Mouse (Mus musculus): ENCODE data around the gene Capn2.

Capn2 gene

DNA sequence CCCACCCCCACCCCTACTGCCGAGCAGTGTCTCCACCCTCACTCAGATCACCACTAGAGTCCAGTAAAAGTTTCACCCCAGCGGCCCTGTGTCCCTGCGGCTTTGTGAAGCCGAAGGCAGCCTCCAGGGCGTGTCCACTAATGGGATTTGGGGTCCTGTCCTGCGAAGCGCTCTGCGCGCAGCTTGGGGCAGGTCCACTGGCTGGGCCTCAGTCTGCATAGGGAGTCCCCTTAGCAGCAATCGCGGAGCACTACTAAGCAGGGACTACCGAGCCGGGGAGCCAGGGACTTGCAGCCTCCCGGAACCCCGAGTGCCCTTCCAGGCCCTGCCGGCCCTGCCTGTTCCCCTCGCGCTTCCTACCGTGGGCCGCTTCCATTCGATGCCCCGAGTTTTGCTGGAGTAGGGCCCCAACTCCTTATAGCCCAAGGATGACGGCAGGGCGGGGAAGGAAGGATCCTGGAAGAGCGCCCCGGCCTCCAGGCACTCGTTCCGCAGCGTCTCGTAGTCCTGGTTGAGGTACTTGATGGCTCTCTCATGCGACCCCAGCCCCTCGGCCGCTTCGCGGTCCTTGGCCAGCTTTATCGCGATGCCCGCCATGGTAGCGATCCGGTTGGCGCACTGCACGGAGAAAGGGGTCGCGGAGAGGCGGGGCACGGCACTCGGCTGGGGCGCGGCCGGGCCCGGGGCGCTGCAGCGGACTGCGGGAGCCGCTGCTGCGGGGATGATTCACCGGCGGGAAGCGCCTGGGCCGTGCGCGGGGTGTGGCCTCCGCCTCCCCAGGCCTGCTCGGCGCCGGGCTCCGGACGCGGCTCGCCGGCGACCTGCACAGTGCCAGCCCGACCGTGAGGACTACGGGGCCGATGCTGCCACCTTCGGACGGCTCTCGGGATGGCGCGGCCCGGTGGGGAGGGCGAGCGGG is at the start of gene Capn2:
Gene Capn2 (minus strand): TSS at position 851 of the 919 bp plus-strand sequence.
- peak; percentile 87 for DNase-seq

DNA sequence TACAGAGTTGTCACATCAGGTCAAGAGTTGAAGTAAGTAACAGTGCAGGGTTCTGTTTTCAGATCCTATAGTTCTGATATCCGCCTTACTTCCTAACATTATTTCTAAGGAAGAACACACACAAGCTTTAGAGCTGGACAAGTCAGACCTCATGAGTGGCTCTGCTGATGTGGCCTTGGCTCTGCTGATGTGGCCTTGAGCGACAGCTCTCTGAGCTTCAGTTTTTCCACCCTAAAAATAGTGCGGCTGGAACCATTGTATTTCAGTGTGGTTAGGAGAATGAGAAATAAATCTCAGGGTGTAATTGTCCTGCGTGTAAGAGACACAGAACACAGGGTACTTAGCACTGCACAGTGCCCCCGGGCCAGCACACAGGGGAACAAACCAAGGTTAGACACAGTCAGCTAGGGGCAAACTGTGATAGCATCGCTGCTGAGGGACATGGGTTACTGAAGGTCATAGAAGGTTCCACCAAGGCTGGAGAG is 48.0 kb upstream of the Capn2 start:
- DNase-seq, result no peak

DNA sequence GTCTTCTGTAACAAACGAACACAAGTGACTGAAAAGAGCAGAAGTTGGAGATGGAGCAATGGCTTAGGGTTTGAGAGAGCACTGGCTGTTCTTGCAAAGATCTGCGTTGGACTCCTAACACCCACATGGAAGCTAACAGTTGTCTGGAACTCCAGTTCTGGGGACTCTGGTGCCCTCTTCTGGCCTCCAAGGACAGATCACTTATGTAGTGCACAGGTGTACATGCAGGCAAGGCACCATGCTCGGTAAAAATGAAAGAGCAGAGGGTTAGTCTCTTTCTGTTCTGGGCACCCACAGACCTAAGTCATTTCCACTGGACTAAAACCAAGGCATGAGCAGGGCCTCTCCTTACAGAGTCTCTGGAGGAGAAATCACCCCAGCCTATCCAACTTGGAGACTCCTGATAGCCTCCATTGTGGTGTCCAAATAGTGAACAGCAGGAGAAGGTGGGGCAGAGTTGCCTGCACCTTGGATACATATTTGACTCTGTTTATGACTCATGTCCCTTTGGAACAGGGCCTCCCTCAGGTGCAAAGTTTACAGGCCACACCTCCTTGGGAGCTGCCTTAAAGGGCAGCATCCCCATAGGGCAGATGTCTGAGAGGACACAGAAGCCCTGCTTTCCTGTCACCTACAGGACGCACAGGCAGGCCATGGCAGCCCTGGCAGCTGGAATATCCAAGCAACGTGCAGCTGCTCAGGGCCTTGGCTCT is 47.2 kb upstream of the Capn2 start, which contains the start of gene Capn8:
Gene Capn8 (plus strand): TSS at position 600 of the 713 bp plus-strand sequence.
- DNase-seq, result peak; percentile 11

DNA sequence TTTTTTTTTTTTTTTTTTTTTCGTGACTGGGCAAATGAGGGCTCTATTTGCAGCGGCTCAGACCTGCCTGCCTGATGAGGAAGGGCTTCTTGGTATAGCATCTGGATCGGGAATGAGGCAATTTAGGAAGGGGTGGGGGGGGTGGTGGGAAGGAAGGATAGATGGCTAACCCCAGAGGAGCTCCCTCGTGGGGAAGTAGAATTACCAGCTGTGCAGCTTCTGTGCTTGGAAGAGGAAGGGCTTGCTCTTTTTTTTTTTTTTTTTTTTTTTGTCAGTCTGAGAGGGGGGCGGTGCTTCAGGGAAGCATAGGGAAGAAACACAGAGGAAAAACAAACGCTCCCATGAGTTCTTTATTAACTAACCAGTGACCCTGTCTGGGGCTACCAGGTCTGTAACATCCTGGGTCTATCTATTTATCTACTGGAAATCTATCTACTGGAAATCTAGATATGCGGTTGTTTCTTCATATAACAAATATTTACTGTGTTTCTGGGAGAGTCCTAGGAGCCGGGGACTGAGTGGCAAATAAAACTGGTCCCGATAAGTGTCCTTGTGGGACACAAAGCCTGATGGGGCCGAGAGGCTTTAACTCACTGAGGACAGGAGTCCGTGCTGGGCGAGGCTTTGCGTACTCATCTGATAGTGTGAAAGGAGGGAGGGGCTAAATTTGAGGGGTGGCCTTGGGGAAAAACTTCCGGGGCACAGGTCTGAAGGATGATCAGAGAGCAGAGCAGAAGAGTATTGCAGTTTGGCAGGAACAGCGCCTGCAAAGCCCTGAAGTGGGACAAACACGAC is 45.4 kb upstream of the Capn2 start:
- no peak for DNase-seq

DNA sequence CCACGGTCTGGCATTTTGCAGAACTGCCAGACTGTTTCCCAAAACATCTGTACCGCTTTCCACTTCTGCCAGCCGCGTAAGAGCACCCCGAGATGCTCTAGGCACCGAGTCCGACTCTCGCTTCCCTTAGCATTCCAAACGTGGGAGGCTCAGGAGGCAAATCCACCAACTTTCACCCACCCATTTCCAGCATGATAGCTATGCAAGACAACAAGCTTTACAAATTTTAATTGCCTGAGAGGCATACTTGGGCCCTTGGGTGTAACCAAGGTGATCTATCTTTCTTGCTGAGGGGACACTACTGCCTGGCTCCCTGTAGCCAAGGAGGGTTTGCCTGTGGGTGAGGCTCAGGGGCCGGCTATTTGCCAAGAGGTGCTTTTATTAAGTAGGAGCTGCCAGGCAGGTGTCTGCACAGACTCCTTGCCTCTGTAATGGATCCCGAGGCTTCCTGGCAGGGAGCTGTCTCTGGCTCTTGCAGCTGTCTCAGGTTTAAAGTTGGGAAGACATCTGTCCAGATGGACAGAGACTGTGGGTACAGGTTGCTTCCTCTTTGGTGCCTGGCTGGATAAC is 44.6 kb upstream of the Capn2 start:
- DNase-seq, result no peak

DNA sequence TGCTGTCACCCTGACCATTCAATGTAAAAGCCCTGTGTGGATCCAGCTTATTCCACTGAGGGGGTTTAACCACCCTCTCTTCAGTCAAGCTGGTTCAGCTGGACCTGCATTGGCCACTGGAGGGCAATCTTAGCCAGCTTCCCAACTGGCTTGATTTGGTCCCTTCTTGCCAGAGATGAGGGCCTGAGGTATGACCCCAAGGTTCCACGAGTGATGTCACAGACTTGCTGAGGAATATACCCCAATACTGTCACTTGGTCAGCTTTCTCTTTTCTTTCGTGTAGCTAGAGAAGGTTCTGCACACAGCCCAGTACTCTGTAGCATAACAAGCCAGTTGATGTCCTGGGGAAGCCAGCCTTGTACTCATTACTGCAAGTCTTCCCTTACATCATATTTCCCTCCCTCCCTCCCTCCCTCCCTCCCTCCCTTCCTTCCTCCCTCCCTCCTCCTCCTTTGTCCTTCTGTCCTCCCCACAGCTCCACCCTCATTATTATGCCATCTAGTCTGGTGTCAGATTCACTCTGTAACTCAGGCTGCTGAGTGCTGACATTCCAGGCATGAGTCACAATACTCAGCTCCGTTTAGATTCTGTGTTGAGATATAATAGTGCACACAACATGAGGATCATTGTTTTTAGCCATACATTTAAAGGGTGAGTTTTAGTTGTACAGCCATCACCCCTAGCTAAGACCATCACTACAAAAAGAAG is 43.1 kb upstream of the Capn2 start:
- peak; percentile 14 for DNase-seq

DNA sequence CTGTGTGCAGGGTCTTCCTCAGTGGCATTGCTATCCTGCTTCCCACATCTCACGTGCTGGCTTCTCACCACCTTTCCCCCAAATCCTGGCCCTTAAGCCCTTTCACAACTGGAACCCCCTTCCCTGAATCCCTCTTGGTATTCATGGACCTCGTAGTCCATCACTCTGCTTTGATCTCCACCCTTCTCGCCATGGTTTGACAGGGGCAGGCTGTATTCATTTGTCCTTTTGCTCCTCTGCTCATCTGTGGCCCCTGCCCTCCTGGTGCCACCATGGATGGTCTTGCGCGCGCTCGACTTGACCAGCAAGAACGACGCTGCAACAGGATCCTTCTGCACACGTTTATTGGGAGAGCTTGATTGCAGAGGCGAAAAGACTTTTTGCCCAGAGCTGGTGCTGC is 42.1 kb upstream of the Capn2 start:
- no peak for DNase-seq

DNA sequence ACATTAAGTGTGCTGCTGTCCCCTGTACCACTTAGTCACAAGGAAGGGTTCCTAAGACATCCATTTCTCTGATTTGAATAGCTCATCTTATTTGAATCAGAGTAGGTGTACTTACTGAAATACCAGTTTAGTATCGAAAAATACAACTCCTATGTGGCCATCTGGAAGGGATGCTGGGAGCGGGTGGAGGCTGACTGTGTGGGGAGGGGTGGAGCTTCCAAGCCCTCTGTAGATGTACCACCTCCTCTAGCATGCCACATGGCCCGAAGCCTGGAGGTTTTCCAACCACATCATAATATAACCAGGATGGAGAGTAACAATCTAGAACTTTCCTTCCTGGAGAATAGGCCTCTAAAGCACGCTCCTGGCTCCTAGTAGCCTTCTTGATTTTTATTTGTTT is 40.9 kb upstream of the Capn2 start:
- DNase-seq, result no peak

DNA sequence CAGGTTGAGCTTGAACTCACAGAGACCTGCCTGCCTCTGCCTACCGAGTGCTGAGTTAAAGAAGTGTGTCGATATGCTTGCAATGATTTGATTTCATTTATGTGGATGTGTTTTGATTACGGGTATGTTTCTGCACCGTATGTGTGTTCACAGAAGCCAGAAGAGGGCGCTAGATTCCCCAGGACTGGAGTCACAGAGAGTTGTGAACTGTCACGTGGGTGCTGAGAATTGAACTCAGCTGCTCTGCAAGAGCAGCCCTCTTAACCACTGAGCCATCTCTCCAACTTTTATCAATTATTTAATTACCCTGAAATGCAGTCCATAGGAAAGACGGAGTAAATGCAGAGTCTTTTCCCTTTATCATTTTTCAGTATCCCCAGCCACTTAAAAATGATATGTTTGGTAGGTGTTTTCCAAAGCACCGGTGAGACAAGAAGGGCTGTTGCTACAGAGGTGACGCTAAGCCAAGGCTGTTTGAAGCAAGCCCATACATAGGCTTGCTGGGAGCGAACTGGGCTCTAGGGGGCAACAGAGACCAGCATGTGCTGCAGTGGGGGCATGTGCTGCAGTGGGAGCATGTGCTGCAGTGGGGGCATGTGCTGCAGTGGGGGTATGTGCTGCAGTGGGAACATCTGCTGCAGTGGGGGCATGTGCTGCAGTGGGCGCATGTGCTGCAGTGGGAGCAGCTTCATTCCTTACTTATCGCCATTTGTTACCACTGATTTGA is 36.4 kb upstream of the Capn2 start:
- peak; percentile 67 for DNase-seq

DNA sequence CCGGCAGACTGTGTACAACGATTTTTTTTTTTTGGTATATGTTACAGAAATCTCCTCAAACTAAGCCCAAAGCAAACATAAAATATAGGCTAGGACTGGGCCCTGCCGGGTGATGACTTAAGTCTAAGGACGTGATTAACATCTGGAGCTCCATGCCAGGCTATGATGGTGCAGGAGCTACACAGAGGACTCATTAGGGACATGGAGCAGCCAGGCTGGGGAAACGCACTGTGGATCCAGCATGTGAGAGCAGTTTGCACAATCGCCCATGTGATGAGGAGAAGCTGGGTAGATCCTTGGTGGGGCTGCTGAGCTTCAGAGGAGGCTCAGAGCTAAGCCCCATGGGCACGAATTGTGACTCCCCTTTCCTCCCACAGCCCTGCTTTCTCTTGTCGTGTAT is 33.4 kb upstream of the Capn2 start:
- no peak for DNase-seq

DNA sequence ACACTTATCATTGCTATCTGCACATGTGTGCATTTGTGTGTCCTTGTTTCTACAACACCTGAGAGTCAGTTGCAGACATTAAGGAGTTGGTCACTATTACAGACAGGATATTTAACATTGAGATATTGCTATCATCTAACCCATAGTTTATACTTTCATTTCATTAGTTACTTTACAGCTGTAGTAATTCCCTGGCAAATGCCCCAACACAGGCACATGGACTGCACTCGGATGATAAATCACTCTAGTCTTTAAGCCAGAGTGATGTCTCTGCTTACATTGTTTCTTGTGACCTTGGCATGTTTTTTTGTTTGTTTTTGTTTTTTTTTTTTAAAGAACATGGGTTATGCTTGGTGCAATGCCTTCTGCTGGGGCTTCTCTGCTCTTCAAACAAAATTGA is 26.5 kb upstream of the Capn2 start:
- no peak for DNase-seq

DNA sequence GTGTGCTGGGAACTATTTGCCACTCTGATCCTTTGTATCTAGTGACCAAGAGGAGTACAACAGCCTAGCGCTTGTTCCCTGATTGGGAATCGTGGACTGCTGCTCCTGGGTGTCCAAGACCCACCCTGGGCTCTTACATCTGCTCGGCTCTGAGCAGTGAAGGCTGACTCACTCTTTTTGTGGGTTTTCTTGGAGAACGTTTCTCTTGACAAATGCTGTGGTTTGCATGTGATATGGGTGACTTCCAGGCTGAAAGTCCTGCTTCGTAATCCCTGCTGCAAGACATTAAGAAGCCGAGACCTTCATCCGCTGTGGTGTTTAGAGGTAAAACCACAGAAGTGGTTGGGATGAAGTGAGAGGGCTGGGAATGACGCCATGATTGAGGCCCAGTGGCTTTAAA is 25.7 kb upstream of the Capn2 start:
- DNase-seq, result no peak

DNA sequence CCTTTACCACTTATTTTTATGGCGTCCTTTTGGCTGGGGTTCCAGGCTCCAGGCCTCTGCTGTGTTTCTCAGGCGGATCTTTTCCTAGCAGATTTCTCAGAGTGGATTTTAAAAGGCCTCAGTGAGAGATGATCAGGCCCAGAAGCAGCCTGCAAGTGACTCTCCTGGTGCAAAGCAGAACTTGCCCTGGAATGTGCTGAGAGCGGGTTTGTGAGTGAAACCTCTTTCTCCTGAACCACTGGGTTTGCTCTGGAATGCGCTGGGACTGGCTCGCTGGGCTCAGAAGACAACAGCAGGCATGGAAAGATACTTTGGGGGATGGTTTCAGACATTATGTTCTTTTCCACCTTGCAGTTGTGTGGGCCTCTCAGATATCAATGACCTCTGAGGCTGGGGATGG is 24.7 kb upstream of the Capn2 start:
- DNase-seq, result no peak

DNA sequence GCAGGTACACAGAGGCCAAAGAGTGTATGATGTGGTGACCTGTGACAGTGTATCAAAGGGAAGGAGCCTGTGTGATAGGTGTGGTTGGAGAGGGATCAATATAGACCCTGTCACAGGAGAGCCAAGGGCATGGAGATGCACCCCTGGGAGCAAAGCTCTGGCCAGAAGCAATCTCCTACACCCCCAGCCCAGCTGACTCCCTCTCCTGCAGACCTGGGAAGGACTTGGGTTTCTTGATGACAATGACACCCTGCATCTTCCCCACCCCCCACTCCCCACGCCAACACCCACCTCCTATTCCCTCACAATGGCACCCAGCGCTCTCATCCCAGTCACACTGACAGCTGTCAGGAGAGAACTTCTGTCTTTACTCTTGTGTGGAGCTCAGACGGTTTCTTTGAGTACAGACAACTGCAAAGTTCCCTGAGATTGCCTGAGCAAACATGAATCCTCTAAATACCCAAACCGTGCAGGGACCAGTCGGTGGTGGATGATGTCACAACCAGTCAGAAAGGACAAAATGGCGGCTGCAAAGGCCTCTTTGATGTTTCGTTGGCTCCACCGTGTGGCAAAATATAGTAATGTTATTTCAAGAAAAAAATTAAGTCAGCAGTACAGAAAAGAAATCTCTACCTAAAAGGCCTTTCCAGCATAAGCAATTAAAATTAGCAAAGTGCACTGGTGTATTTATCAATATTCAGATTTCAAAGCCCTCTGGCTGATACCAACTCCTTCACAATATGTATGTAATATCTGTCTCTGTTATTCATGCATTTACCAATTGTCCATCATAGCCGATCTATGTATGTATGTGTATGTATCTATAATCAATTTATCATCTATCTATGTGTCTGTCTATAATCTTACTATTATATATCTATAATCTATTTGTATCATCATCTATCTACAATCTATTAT is 21.9 kb upstream of the Capn2 start:
- peak; percentile 71 for DNase-seq

DNA sequence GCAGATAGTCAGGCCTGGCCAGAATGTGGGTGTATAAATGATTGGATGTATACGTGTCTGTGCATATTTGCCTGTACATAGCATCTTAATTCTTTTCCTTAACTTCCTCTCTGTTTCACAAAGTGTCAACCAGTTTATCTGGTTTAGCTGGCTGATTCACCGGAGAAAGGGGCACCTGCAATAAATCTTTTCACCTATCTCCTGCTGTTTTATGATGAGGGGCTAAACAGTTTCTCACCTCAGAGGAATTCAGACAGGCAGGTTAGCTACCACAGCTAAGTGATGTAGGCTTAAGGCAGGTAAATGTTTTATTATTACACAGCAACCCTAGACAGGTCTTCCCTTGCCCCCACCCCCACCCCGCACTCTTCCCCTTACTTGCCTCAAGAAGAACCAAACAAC is 17.7 kb upstream of the Capn2 start:
- DNase-seq, result no peak

DNA sequence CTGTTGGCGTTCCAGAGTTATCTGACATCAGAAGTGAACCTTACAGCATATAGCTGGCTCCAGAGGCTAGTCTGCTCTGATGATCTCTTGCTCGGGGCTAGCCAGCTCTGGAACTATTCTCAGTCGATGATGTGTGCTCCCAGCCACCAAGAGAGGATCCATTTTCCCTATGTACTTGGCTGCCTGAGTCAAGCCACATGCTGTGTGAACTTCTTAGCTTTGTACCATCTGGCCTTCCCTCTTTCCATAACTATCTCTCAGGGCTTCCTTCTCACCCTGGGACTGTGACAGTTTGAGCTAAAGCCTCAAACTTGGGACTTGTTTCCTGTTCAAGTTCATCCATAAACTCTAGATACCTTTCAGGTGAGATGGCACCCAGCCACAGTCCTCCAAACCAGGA is 16.2 kb upstream of the Capn2 start:
- no peak for DNase-seq

DNA sequence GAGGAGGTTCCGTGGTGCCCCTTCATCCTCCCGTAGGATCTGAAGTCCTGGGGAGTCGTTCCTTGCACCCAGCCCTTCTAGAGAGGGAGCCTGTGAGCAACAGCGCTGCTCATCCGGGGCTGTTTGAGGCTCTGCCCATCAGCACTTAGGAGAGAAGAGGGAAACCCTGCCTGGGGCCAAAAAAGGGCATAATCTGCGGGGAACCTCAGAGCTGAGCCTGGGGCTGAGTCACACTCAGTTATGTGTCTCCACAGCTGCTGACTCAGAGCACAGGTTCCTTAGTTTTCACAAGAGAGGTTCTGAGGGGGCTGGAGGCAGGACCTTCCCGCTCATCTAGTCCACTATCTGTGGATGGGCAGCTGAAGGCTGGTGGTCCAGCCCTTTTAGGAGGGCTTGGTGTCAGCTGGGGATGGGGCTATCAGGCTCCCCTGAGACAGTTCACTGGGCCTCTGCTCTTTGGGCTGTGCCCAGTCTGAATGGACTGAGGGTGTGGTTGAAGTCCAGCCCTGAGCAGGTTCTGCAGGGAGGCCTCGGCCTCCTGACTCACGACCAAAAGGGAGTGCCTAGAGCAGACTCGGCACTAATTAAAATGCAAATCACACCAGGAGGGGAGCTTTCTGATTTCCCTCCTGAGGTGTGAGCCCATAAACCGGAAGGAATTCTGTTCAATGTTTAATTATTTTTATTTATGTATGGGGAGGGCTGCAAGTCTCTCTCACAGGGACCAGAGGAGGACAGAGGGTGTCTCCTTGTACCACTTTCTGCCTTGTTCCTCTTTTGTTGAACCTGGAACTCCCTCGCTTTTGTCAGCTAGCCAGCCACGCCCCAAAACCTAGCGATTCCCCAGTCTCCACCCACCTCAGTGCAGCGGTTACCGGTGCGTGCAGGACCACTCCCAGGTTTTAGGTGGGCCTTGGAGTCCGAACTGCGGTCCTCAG is 10.8 kb upstream of the Capn2 start:
- DNase-seq, result no peak

DNA sequence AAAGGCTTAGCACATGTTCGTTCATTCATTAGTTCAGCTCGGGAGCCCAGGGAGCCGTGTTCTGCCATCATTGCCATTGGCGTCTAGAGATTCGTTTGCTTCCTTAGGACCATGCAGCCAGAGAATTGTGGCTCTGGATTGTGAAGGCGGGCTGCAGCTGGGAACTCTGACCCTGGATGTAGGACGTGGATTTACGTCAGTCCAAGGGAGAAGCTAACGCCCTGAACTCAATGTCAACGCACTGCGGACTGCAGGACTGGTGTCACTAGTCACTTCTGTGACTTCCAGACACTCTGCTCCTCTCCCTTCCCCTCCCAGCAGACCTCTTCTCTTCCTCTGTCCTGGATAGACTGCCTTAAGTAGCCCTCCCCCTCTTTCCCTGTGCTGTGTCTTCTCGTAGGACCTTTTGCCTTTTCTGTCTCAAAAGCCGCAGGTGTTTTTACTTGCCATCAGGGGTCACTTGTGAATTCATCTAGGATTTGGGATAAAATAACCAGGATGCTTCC is 9.9 kb upstream of the Capn2 start:
- DNase-seq, result no peak

DNA sequence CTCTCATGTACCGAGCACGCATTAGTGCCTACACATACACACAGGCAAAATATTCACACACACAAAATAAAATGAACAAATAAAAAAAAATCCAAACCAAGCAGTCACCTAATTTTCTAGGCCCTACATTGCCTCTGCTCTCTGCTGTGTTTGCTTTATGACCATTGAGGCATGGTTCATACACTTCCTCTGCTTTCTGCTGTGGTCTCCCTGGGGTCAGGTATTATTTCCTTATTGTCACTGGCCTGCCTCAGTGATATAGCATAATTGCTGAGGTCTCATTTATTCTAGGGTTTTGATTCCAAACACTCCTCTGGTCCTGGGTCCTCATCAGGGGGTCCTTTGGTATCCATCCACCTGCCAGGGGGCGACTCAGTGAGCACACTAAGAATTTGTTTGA is 8.2 kb upstream of the Capn2 start:
- DNase-seq, result no peak
